Mouse (Mus musculus) heart, embryonic 13.5 days (tissue): ENCODE data around the gene Mki67. TPM values are rescaled to one million over a fixed set of nuclear protein-coding genes. Genes with fewer than 3 reads are reported as not detected.
"Not testable (repeated sequence)": the region's sequence is repeated elsewhere in the genome, so short reads cannot be mapped to it uniquely, and the experiment has no call there.

Source experiments
- ATAC-seq: fragments of 200-750 bp; cut with Nextera tagmentation; 2 replicates; pipeline ENCODE4 v1.8.0; 2017; ENCODE audit warnings: moderate TSS enrichment; ENCODE audit not compliant: insufficient number of reproducible peaks, low FRiP score, low TSS enrichment; ENCODE audit errors: extremely low read depth
- H3K27ac ChIP-seq: fragments of 300-500 bp; sonication (generic); replicated peaks from 2 replicates; pipeline ENCODE4 v1.5.1; 2015; ENCODE audit warnings: moderate library complexity, mild to moderate bottlenecking, inconsistent platforms
- H3K27me3 ChIP-seq: fragments of 300-500 bp; sonication (generic); replicated peaks from 2 replicates; pipeline ENCODE4 v1.6.1; 2015; ENCODE audit warnings: mild to moderate bottlenecking, inconsistent platforms
- H3K36me3 ChIP-seq: fragments of 300-500 bp; sonication (generic); 2 replicates; pipeline ENCODE4 v1.6.1; 2015; ENCODE audit warnings: mild to moderate bottlenecking, inconsistent platforms
- H3K4me1 ChIP-seq: fragments of 300-500 bp; sonication (generic); 2 replicates; pipeline ENCODE4 v1.6.1; 2015; ENCODE audit warnings: inconsistent platforms
- H3K4me2 ChIP-seq: fragments of 300-500 bp; sonication (generic); 2 replicates; pipeline ENCODE4 v1.6.1; 2015; ENCODE audit warnings: inconsistent platforms, mild to moderate bottlenecking, moderate library complexity
- H3K4me3 ChIP-seq: fragments of 300-500 bp; sonication (generic); 2 replicates; pipeline ENCODE4 v1.5.1; 2015; ENCODE audit warnings: moderate library complexity, mild to moderate bottlenecking, inconsistent platforms
- H3K9ac ChIP-seq: fragments of 300-500 bp; sonication (generic); 2 replicates; pipeline ENCODE4 v1.6.1; 2015; ENCODE audit warnings: inconsistent platforms, mild to moderate bottlenecking, moderate library complexity
- H3K9me3 ChIP-seq: fragments of 300-500 bp; sonication (generic); 2 replicates; pipeline ENCODE4 v1.6.1; 2016; ENCODE audit warnings: inconsistent platforms
- WGBS: fragments of 180-500 bp; shearing (Covaris S2); methylation state at CpG from one replicate; pipeline ENCODE4 v1.1.7; 2015; ENCODE audit warnings: mixed read lengths; 5-methylcytosine and 5-hydroxymethylcytosine counted together
- polyA plus RNA-seq: library from polyadenylated mRNA; unstranded; fragments of >200 nt; fragmentation: Nextera tagmentation; extraction: Ambion mirVana; gene quantifications from 2 replicates; pipeline ENCODE4 v1.2.1, GENCODE M21; 2015

Gene Mki67
- polyA plus RNA-seq, 1 experiment from 2014 or later, result 26.2 TPM

GRCm38 (mm10) chr7:135715166-135715565 is 995 bp downstream of the Mki67 start:
- Histone ChIP-seq H3K27ac (peak overlapping the region; percentile 84), H3K4me1 (peaks cover 32% of the 10 kb centered on the region), H3K9me3 (no peaks in the 10 kb centered on the region), H3K4me2 (peak overlapping the region; percentile 81), H3K4me3 (peak overlapping the region; percentile 97), H3K9ac (peak overlapping the region; percentile 97), H3K27me3 (no peaks in the 10 kb centered on the region), H3K36me3 (peaks cover 6% of the 10 kb centered on the region)
- ATAC-seq, result no peak
- 3% methylated on average over 7 of the region's 7 CpGs for WGBS

- 79% methylated on average over 8 of the region's 8 CpGs for WGBS
- H3K4me2 ChIP-seq, result peak overlapping the region; percentile 81
- H3K9ac ChIP-seq, result peak overlapping the region; percentile 38
- H3K27me3 ChIP-seq, result no peaks in the 10 kb centered on the region
- peaks cover 32% of the 10 kb centered on the region for H3K4me1 ChIP-seq
- ATAC-seq, result no peak
- H3K27ac ChIP-seq, result no peak overlapping the region
- H3K9me3 ChIP-seq, result no peaks in the 10 kb centered on the region
- peak overlapping the region; percentile 97 for H3K4me3 ChIP-seq
- peaks cover 23% of the 10 kb centered on the region for H3K36me3 ChIP-seq
These were observed 2.8 kb downstream of the Mki67 start for GRCm38 (mm10) chr7:135713326-135713725.

DNA sequence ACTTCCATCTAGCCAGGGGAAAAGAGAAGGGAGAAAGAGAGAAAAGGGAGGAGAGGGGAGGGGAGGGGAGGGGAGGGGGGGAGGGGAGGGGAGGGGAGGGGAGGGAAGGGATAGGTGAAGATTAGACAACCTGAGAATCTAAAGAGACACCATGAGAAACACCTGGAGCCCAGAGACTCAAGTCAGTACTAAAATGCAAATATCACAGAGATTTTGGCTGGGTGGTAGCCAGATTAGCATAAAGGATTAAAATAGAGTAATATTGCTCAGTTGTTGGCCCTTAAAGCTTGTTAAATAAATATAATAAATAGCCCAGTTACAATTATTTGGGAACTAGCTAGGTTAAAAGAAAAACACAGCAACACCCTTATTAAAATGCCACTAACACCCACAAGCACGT is 3.6 kb downstream of the Mki67 start:
- no peaks in the 10 kb centered on the region for H3K9me3 ChIP-seq
- H3K4me1 ChIP-seq, result peaks cover 32% of the 10 kb centered on the region
- ATAC-seq, result no peak
- no peak overlapping the region for H3K27ac ChIP-seq
- 88% methylated on average over 1 of the region's 1 CpGs for WGBS
- peak overlapping the region; percentile 81 for H3K4me2 ChIP-seq
- peak overlapping the region; percentile 97 for H3K4me3 ChIP-seq
- peaks cover 30% of the 10 kb centered on the region for H3K36me3 ChIP-seq
- no peaks in the 10 kb centered on the region for H3K27me3 ChIP-seq
- H3K9ac ChIP-seq, result no peak overlapping the region

GRCm38 (mm10) chr7:135710702-135711101 is 5.5 kb downstream of the Mki67 start:
- Histone ChIP-seq H3K9me3 (no peaks in the 10 kb centered on the region), H3K27ac (no peak overlapping the region), H3K9ac (no peak overlapping the region), H3K4me2 (no peak overlapping the region), H3K27me3 (no peaks in the 10 kb centered on the region), H3K4me1 (peaks cover 25% of the 10 kb centered on the region), H3K36me3 (peaks cover 48% of the 10 kb centered on the region), H3K4me3 (no peak overlapping the region)
- ATAC-seq, result no peak
- 68% methylated on average over 2 of the region's 2 CpGs for WGBS

DNA sequence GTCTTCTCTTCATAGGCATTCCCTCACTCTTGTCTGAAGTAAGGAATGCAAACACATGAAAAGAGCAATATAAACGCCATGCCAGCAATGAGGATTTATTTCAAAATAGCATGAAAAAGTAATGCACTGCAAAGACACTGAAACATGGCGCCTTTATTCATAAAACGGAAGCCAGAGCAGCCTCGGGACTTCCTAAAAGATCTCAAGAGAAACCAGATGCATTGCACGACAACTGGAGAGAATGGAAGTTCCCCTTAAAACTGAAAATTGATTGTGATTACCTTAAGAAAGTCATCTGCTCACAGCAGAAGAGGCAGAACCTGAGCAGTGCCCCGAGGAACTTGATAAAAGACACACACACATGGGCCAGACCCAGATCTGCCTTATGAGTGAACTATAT is 10.4 kb downstream of the Mki67 start:
- Histone ChIP-seq H3K9ac (no peak overlapping the region), H3K9me3 (no peaks in the 10 kb centered on the region), H3K4me3 (no peak overlapping the region), H3K36me3 (peaks cover 98% of the 10 kb centered on the region), H3K4me2 (no peak overlapping the region), H3K27ac (no peak overlapping the region), H3K27me3 (no peaks in the 10 kb centered on the region), H3K4me1 (peaks cover 3% of the 10 kb centered on the region; the same call in 1 of the 2 replicates)
- no peak for ATAC-seq
- 90% methylated on average over 6 of the region's 6 CpGs for WGBS

DNA sequence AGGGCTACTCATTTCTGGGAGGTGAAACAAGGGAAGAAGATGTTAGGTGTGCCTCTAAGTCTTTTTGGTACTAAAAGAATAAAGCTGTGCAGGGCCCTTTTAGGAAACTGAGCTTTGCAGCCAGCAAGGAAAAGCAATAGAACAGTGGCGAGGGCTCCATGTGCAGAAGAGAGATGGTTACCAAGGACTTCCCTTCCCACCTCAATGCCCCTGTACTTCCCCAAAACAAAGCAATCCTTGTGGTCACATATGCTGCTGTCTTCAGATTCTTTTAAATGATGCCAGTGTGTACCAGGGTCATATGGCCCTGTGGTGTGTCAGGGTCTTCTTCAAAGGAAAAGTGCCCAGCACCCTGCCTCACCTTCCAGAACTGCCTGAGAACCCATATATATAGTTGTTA is 11.1 kb downstream of the Mki67 start:
- Histone ChIP-seq H3K36me3 (peaks cover 98% of the 10 kb centered on the region), H3K27me3 (no peaks in the 10 kb centered on the region), H3K4me3 (no peak overlapping the region), H3K4me1 (0 out of 2 replicates have a peak, but pooled peaks cover 2% of the 10 kb centered on the region), H3K9ac (no peak overlapping the region), H3K4me2 (no peak overlapping the region), H3K9me3 (no peaks in the 10 kb centered on the region), H3K27ac (no peak overlapping the region)
- no peak for ATAC-seq
- 90% methylated on average over 1 of the region's 1 CpGs for whole genome bisulfite sequencing

DNA sequence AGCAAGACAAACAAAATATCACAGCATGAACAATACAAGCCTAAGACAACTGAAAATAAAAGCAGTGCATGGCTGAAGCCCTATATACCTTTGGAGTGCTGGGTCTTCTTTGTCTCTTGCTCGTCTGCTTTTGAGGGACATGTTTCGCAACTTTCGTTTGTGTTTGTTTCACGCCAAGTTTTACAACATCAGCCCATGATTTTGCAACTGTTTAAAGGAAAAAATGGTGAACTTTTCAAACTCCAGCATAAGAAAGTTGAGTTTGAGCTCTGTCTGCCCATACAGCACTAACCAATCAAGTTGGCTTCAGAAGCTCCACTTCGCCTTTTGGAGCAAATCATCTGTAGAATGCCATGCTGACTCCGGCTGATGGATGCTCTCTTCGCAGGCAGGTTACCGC is 11.9 kb downstream of the Mki67 start:
- no peak overlapping the region for H3K4me2 ChIP-seq
- no peaks in the 10 kb centered on the region for H3K9me3 ChIP-seq
- no peaks in the 10 kb centered on the region for H3K27me3 ChIP-seq
- 96% methylated on average over 8 of the region's 8 CpGs for WGBS
- H3K4me1 ChIP-seq, result peaks cover 6% of the 10 kb centered on the region; the same call in 1 of the 2 replicates
- H3K27ac ChIP-seq, result no peak overlapping the region
- no peak overlapping the region for H3K9ac ChIP-seq
- peaks cover 99% of the 10 kb centered on the region for H3K36me3 ChIP-seq
- ATAC-seq, result no peak
- H3K4me3 ChIP-seq, result no peak overlapping the region

- no peak overlapping the region for H3K27ac ChIP-seq
- H3K4me3 ChIP-seq, result no peak overlapping the region
- ATAC-seq, result no peak
- H3K9me3 ChIP-seq, result no peaks in the 10 kb centered on the region
- peaks cover 99% of the 10 kb centered on the region for H3K36me3 ChIP-seq
- H3K9ac ChIP-seq, result no peak overlapping the region
- H3K4me1 ChIP-seq, result peaks cover 6% of the 10 kb centered on the region; the same call in 1 of the 2 replicates
- 90% methylated on average over 9 of the region's 9 CpGs for WGBS
- H3K27me3 ChIP-seq, result no peaks in the 10 kb centered on the region
- no peak overlapping the region for H3K4me2 ChIP-seq
These were observed 12.5 kb downstream of the Mki67 start for GRCm38 (mm10) chr7:135703600-135704148.

DNA sequence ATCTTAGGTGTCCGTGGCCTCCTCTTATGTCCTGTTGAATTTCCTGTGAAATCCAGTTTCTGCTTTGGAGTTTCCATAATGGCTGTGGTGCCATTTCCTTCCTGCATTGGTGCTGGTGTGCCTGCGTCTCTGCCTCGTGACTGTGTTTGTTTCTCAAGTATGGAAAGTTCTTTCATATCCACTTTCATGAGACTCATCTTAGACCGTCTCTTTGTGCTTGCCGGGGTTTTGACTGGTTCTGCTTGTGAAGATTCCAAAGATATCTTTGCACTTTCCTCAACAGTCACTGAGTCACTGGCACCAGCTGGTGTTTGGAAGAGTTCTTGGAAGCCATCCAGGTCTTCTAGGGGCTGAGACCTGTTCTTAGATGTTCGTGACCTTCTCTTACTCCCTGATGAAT is 16.8 kb downstream of the Mki67 start:
- H3K4me2 ChIP-seq, ATAC-seq, H3K27me3 ChIP-seq, H3K9me3 ChIP-seq, H3K4me3 ChIP-seq, H3K9ac ChIP-seq: not testable (repeated sequence)
- H3K36me3 ChIP-seq, result peaks cover 100% of the 10 kb centered on the region
- 0 out of 2 replicates have a peak overlapping the region, but pooled peaks have one; percentile 9 for H3K27ac ChIP-seq
- WGBS, result 54% methylated on average over 6 of the region's 6 CpGs
- peaks cover 25% of the 10 kb centered on the region for H3K4me1 ChIP-seq

- Histone ChIP-seq H3K4me1 (peaks cover 25% of the 10 kb centered on the region), H3K27ac (no peak overlapping the region), H3K4me3 (no peak overlapping the region), H3K4me2 (no peak overlapping the region), H3K27me3 (no peaks in the 10 kb centered on the region), H3K9me3 (no peaks in the 10 kb centered on the region), H3K9ac (no peak overlapping the region), H3K36me3 (peaks cover 99% of the 10 kb centered on the region)
- ATAC-seq, result no peak
- WGBS, result 96% methylated on average over 2 of the region's 2 CpGs
These were observed 17.8 kb downstream of the Mki67 start for GRCm38 (mm10) chr7:135698362-135698761.

DNA sequence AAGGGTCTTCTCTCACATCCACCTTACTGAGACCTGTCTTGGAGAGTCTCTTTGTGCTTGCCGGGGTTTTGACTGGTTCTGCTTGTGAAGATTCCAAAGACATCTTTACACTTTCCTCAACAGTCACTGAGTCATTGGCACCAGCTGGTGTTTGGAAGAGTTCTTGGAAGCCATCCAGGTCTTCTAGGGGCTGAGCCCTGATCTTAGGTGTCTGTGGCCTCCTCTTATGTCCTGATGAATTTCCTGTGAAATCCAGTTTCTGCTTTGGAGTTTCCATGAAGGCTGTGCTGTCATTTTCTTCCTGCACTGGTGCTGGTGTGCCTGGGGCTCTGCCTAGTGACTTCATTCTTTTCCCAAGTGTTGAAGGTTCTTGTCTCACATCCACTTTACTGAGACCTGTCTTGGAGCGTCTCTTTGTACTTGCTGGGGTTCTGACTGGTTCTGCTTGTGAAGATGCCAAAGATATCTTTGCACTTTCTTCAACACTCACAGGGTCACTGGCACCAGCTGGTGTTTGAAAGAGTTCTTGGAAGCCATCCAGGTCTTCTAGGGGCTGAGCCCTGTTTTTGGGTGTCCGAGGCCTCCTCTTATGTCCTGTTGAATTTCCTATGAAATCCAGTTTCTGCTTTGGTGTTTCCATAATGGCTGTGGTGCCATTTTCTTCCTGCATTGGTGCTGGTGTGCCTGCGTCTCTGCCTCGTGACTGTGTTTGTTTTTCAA is 19.0 kb downstream of the Mki67 start:
- H3K27ac ChIP-seq, ATAC-seq, H3K4me2 ChIP-seq, H3K9ac ChIP-seq, H3K4me3 ChIP-seq, H3K9me3 ChIP-seq, H3K27me3 ChIP-seq: not testable (repeated sequence)
- peaks cover 25% of the 10 kb centered on the region for H3K4me1 ChIP-seq
- 77% methylated on average over 5 of the region's 5 CpGs for WGBS
- H3K36me3 ChIP-seq, result peaks cover 99% of the 10 kb centered on the region

- Histone ChIP-seq H3K4me3 (no peak overlapping the region), H3K36me3 (peaks cover 99% of the 10 kb centered on the region), H3K27ac (no peak overlapping the region), H3K9ac (no peak overlapping the region), H3K9me3 (no peaks in the 10 kb centered on the region), H3K27me3 (no peaks in the 10 kb centered on the region), H3K4me1 (peaks cover 25% of the 10 kb centered on the region), H3K4me2 (no peak overlapping the region)
- no peak for ATAC-seq
- 77% methylated on average over 4 of the region's 4 CpGs for WGBS
These were observed 20.0 kb downstream of the Mki67 start for GRCm38 (mm10) chr7:135696127-135696526.
